Mouse (Mus musculus) limb, embryonic 10.5 days (tissue): ENCODE data around the gene Col26a1. TPM values are rescaled to one million over a fixed set of nuclear protein-coding genes. Genes with fewer than 3 reads are reported as not detected.

Experiments used
- DNase-seq: peaks from one replicate; pipeline ENCODE4 v3.0.0-alpha.2; 2017; ENCODE audit warnings: low spot score
- H3K27ac ChIP-seq: fragments of 300-500 bp; sonication (generic); 2 replicates; pipeline ENCODE4 v1.5.1; 2016; ENCODE audit warnings: mild to moderate bottlenecking
- H3K27me3 ChIP-seq: fragments of 300-500 bp; sonication (generic); 2 replicates; pipeline ENCODE4 v1.6.1; 2016; ENCODE audit warnings: low read depth, mild to moderate bottlenecking; ENCODE audit not compliant: poor library complexity, severe bottlenecking
- H3K36me3 ChIP-seq: fragments of 300-500 bp; sonication (generic); 2 replicates; pipeline ENCODE4 v1.6.1; 2016; ENCODE audit warnings: mild to moderate bottlenecking, moderate library complexity
- H3K4me1 ChIP-seq: fragments of 300-500 bp; sonication (generic); 2 replicates; pipeline ENCODE4 v1.6.1; 2016
- H3K4me3 ChIP-seq: fragments of 300-500 bp; sonication (generic); 2 replicates; pipeline ENCODE4 v1.5.1; 2016; ENCODE audit warnings: mild to moderate bottlenecking, moderate library complexity
- H3K9me3 ChIP-seq: fragments of 300-500 bp; sonication (generic); replicated peaks from 2 replicates; pipeline ENCODE4 v1.6.1; 2016; ENCODE audit warnings: mild to moderate bottlenecking
- WGBS: fragments of 180-500 bp; shearing (Covaris S2); methylation state at CpG from one replicate; pipeline ENCODE4 v1.1.7; 2016; 5-methylcytosine and 5-hydroxymethylcytosine counted together
- polyA plus RNA-seq: library from polyadenylated mRNA; unstranded; fragments of >200 nt; fragmentation: Nextera tagmentation; extraction: Ambion mirVana; gene quantifications from 2 replicates; pipeline ENCODE4 v1.2.1, GENCODE M21; 2016

The Col26a1 gene
- polyA plus RNA-seq, 1 experiment from 2014 or later: 128 TPM

DNA sequence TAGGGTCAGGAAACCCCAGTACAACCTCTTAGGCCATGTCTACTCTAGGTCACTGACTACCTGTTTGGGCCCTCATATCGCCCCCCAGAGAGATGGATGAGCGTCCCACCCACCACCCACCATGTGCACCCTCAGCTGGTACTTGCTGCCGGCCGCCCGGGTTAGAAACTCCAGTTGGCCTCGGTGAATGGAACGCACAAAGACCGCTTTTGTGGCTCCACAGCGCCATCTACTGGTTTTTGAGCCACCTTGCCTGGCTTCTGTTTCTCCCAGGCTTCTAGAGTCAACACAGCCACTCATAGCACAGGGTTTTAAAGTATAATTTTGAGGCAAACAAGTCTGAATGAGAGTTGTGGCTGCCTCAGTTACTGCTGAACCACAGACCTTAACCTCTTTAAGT lies 176.2 kb downstream of the Col26a1 start:
- peaks cover 15% of the 10 kb centered on the region for H3K4me1 ChIP-seq
- WGBS: 3% methylated on average over 9 of the region's 9 CpGs
- H3K9me3 ChIP-seq: no peaks in the 10 kb centered on the region
- H3K4me3 ChIP-seq: no peak overlapping the region
- DNase-seq: peak; percentile 90
- no peak overlapping the region for H3K27ac ChIP-seq
- H3K36me3 ChIP-seq: no peaks in the 10 kb centered on the region
- H3K27me3 ChIP-seq: peaks cover 15% of the 10 kb centered on the region; the same call in 1 of the 2 replicates

DNA sequence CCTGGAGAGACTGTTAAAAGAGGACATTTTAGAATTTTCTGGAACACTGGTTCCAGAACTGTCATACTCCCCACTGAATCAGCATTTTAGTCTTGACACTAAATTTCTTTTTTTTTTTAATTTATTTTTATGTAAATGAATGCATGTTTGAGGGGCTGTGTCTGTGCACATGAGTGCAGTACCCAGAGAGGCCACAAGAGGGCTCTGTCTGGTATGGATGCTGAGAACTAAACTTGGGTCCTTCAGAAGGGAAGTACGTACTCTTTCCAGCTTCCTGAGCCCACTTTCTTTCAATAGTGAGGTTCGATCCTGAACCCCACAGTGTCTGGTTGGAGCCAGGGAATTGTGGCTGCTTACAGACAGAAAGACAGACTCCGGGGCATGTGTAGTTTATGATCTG lies 177.5 kb downstream of the Col26a1 start:
- 95% methylated on average over 3 of the region's 3 CpGs for WGBS
- H3K4me1 ChIP-seq: peaks cover 15% of the 10 kb centered on the region
- H3K27me3 ChIP-seq: peaks cover 15% of the 10 kb centered on the region; the same call in 1 of the 2 replicates
- H3K9me3 ChIP-seq: no peaks in the 10 kb centered on the region
- H3K27ac ChIP-seq: no peak overlapping the region
- no peaks in the 10 kb centered on the region for H3K36me3 ChIP-seq
- no peak for DNase-seq
- H3K4me3 ChIP-seq: no peak overlapping the region

DNA sequence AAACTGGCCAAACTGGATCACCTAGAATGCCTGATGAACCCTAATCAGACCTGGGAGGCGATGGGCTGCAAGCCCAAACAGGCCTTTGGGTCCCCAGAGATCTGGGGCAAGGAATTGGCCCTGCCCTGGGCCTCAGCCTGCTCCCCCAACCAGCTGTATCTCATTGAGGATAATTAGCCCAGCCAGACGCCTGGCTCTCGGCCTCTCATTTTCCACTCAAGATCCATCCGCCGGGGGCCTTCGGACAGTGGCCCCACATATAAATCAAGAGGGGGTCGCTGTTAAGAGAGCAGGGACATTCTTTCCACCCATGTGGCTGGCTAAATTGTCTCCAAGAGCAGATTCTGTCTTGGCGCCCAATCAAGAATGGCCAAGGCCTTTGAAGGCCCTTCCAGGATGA lies 178.9 kb downstream of the Col26a1 start:
- H3K27me3 ChIP-seq: peaks cover 15% of the 10 kb centered on the region; the same call in 1 of the 2 replicates
- peaks cover 15% of the 10 kb centered on the region for H3K4me1 ChIP-seq
- no peaks in the 10 kb centered on the region for H3K9me3 ChIP-seq
- no peak overlapping the region for H3K27ac ChIP-seq
- DNase-seq: no peak
- WGBS: 57% methylated on average over 8 of the region's 8 CpGs
- no peaks in the 10 kb centered on the region for H3K36me3 ChIP-seq
- no peak overlapping the region for H3K4me3 ChIP-seq

DNA sequence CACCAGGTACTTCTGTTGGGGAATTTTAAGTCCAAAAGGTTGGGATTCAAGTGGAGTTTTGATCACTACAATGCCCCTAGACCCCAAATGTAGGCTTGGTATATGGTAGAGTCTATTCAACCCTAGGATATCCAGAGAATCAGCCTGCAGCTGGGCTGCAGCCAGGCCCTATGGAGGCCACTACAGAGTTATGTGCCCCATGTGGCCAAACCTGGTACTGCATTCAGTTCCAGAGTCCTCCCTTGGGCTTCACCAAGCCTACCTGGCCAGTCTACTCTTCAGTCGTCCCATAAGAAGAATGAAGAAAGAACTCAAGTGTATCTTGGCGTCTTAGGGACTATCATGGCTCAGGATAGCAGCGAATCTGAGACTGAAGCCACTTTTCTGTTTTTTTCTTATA lies 179.3 kb downstream of the Col26a1 start:
- no peak overlapping the region for H3K27ac ChIP-seq

DNA sequence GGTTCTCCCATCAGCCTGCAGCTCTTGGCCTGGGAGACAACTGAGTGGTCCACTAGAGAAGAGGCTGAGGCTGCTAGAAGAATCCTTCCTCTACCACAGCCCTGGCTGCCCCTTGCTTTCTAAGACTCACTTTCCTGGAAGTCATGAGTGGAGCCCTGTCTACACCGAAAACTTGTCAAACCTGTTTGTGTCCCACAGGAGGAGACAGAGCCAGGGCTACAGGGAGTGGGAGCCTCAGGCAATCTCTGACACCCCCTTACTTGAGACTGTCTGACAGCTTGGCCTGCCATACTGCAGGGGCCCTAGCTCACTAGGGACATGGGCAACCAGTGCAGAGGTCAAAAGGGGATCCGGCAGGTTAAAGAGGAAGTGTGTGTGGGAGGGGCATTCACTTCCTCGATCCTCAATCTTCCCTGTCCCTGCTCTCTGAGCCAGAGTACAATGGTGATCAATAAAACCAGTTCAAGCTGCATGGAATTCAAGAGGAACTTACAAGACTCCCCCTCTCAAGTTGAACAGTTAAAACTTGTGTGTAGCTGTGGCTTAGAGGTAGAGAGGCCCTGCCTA lies 180.8 kb downstream of the Col26a1 start:
- H3K4me1 ChIP-seq: peaks cover 11% of the 10 kb centered on the region
- no peaks in the 10 kb centered on the region for H3K36me3 ChIP-seq
- no peak for DNase-seq
- no peaks in the 10 kb centered on the region for H3K9me3 ChIP-seq
- 69% methylated on average over 3 of the region's 3 CpGs for WGBS
- H3K27ac ChIP-seq: no peak overlapping the region
- H3K4me3 ChIP-seq: no peak overlapping the region
- no peaks in the 10 kb centered on the region for H3K27me3 ChIP-seq

More for the DNA sequence above, 179.3 kb downstream of the Col26a1 start:
- no peaks in the 10 kb centered on the region for H3K36me3 ChIP-seq
- H3K4me1 ChIP-seq: peaks cover 13% of the 10 kb centered on the region
- H3K27me3 ChIP-seq: peaks cover 13% of the 10 kb centered on the region; the same call in 1 of the 2 replicates
- WGBS: 42% methylated on average over 3 of the region's 3 CpGs
- DNase-seq: peak; percentile 64
- H3K4me3 ChIP-seq: no peak overlapping the region
- no peaks in the 10 kb centered on the region for H3K9me3 ChIP-seq

DNA sequence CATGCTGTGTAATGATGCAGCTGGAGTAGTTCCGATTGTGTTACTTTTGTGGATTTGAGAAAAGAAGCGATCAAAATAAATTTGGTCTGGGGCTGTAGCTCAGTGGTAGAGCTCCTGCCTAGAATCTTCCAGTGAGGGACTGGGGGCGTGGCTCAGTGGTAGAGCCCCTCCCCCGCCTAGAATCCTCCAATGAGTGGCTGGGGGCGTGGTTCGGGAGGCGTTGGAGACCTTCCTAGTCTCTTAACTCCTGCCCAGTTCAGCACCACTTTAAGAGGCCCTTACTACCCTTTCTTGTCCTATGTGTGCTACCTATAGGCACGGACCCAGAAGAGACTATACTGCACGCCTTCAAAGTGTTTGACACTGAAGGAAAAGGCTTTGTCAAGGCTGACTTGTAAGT lies 185.4 kb downstream of the Col26a1 start:
- 83% methylated on average over 9 of the region's 9 CpGs for WGBS
- DNase-seq: no peak
- H3K4me3 ChIP-seq: no peak overlapping the region
- peaks cover 13% of the 10 kb centered on the region for H3K4me1 ChIP-seq
- no peak overlapping the region for H3K27ac ChIP-seq
- H3K27me3 ChIP-seq: no peaks in the 10 kb centered on the region
- no peaks in the 10 kb centered on the region for H3K36me3 ChIP-seq
- no peaks in the 10 kb centered on the region for H3K9me3 ChIP-seq

DNA sequence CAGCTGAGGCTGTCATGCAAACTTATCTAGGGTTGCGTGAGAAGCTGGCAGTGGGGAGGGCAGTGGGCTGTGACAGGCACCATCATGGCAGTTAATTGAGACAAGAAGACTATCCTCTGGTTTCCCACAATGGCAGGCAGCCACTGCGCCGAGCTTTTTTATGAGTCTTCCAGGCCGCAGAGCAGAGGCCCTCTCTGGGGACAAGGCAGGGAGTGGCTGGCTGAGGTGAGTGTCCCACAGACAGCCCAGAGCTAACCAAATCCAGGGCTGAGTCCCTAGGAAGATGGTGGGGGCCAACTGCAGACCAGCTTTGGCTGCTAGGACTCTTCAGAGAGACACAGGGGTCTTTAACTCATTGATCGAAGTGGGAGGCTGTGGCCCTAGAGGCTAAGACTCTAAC lies 186.5 kb downstream of the Col26a1 start:
- no peaks in the 10 kb centered on the region for H3K36me3 ChIP-seq
- WGBS: 87% methylated on average over 5 of the region's 5 CpGs
- no peak for DNase-seq
- H3K27me3 ChIP-seq: no peaks in the 10 kb centered on the region
- no peak overlapping the region for H3K27ac ChIP-seq
- H3K4me1 ChIP-seq: peaks cover 7% of the 10 kb centered on the region; the same call in 1 of the 2 replicates
- H3K9me3 ChIP-seq: no peaks in the 10 kb centered on the region
- no peak overlapping the region for H3K4me3 ChIP-seq

DNA sequence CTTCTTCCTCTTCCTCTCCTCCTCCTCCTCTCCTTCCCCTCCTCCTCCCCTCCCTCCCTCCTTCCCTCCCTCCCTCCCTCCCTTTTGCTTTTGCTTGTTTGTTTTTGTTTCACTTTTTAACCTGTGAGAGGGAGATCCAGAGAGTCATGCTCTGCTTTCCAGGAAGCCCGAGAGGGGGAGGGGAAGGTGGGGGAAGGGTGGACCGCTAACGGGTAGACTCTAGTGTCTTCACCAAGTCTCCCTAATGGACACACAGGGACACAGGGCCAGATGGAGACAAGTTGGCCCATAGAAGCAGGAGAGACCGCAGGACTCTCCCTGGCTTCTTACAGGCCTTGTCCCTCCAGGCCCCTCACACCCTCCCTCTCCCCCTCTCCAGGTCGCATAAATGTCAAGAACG lies 188.0 kb downstream of the Col26a1 start:
- DNase-seq: no peak
- Histone ChIP-seq H3K27me3 (no peaks in the 10 kb centered on the region), H3K27ac (no peak overlapping the region), H3K4me1 (peaks cover 7% of the 10 kb centered on the region; the same call in 1 of the 2 replicates), H3K4me3 (no peak overlapping the region), H3K9me3 (no peaks in the 10 kb centered on the region), H3K36me3 (no peaks in the 10 kb centered on the region)
- WGBS: 66% methylated on average over 6 of the region's 6 CpGs

DNA sequence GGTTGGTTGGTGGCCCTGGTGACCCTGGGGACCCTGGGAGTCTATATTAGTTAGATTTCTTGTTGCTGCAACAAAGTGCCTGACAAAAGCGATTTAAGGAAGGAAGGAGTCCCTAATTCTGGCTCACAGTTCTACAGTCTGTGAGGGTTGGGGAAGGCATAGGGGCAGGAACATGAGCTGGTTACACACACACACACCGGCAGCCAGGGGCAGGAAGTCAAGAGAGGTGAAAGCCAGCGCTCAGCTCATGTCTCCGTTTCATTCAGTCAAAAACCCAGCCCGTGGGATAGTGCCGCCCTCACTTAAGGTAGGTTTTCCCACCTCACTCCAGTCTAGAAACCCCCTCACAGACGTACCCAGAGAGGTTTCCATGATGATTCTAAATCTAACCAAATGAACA lies 189.6 kb downstream of the Col26a1 start:
- DNase-seq: no peak
- H3K4me3 ChIP-seq: no peak overlapping the region
- H3K4me1 ChIP-seq: peaks cover 7% of the 10 kb centered on the region; the same call in 1 of the 2 replicates
- no peaks in the 10 kb centered on the region for H3K9me3 ChIP-seq
- 86% methylated on average over 7 of the region's 7 CpGs for WGBS
- H3K36me3 ChIP-seq: no peaks in the 10 kb centered on the region
- H3K27me3 ChIP-seq: no peaks in the 10 kb centered on the region
- no peak overlapping the region for H3K27ac ChIP-seq

DNA sequence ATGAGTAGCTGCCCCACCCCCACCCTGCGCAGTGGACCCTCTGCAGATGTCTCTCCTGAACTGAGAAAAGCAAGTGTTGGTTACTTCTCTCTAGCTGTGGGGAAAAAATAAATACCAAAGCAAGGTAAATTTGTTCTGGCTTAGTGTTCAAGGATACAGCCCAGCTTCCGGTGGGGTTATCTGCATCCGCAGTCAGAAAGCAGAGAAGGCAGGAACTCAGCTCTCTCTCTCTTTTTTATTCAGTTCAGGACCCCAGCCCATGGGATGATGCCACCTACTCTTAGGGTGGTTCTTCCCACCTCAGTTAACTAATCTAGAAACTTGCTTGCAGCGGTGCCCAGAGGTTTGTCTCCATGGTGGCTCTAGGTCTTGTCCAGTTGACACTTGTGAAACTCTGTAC lies 190.2 kb downstream of the Col26a1 start, which contains the start of gene Myl10:
TSS of gene Myl10 (plus strand) at position 363 of the 400 bp plus-strand sequence.
- H3K36me3 ChIP-seq: no peaks in the 10 kb centered on the region
- no peaks in the 10 kb centered on the region for H3K27me3 ChIP-seq
- no peak within 1 kb of the TSS for H3K4me3 ChIP-seq
- whole genome bisulfite sequencing: 91% methylated on average over 4 of the region's 4 CpGs
- H3K27ac ChIP-seq: no peak within 1 kb of the TSS
- no peaks in the 10 kb centered on the region for H3K9me3 ChIP-seq
- no peak for DNase-seq
- peaks cover 7% of the 10 kb centered on the region; the same call in 1 of the 2 replicates for H3K4me1 ChIP-seq

Other genes with a start within 250 kb of the Col26a1 start
- not detected in 2 replicates for gene Myl10, start 190.1 kb downstream of the Col26a1 start, polyA plus RNA-seq
- 73.6 and 84.0 TPM in 2 replicates for gene Ift22, start 24.9 kb upstream of the Col26a1 start, polyA plus RNA-seq
- gene Fis1, start 70.1 kb upstream of the Col26a1 start, polyA plus RNA-seq: 262 and 277 TPM in 2 replicates
- gene Cldn15, start 83.4 kb upstream of the Col26a1 start, polyA plus RNA-seq: 0.13 and 0.39 TPM in 2 replicates
- 39.4 and 40.8 TPM in 2 replicates for gene Plod3, start 103.8 kb upstream of the Col26a1 start, polyA plus RNA-seq
- gene Znhit1, start 104.8 kb upstream of the Col26a1 start, polyA plus RNA-seq: 116 and 119 TPM in 2 replicates
- 0.16 TPM in 1 of 2 replicates, not detected in the other for gene Vgf, start 143.2 kb upstream of the Col26a1 start, polyA plus RNA-seq
- gene Ap1s1, start 162.9 kb upstream of the Col26a1 start, polyA plus RNA-seq: 155 and 170 TPM in 2 replicates
- 0.36 and 0.39 TPM in 2 replicates for gene Serpine1, start 189.1 kb upstream of the Col26a1 start, polyA plus RNA-seq
- gene Trim56, start 233.0 kb upstream of the Col26a1 start, polyA plus RNA-seq: 5.6 and 7.0 TPM in 2 replicates